Mouse (Mus musculus): ENCODE measurements around the gene Rps7. TPM values are rescaled to one million over a fixed set of nuclear protein-coding genes. Genes with fewer than 3 reads are reported as not detected.

The Rps7 gene
- 1,000 to 10,000 TPM; 1,531 to 2,541 (median 1,663) TPM for polyA plus RNA-seq (2017; shearing (Covaris generic))

GRCm38 (mm10) chr12:28635535-28636476 is at the start of gene Rps7:
TSS of gene Rps7 (minus strand) at chr12:28635953.
- ATAC-seq: peak; percentile 98

GRCm38 (mm10) chr12:28684674-28685073 is 48.9 kb upstream of the Rps7 start:
- no peak for ATAC-seq

- ATAC-seq: no peak
Measured at GRCm38 (mm10) chr12:28675925-28676209, 40.1 kb upstream of the Rps7 start.

GRCm38 (mm10) chr12:28675121-28675924 is 39.6 kb upstream of the Rps7 start, which contains the start of gene Adi1:
TSS of gene Adi1 (plus strand) at chr12:28675231.
- peak; percentile 82 for ATAC-seq

- no peak for ATAC-seq
Measured at GRCm38 (mm10) chr12:28674038-28674720, 38.4 kb upstream of the Rps7 start.

- no peak for ATAC-seq
Measured at GRCm38 (mm10) chr12:28667287-28667686, 31.5 kb upstream of the Rps7 start.

GRCm38 (mm10) chr12:28666734-28667133 is 31.0 kb upstream of the Rps7 start:
- no peak for ATAC-seq

- no peak for ATAC-seq
Measured at GRCm38 (mm10) chr12:28662628-28663027, 26.9 kb upstream of the Rps7 start.

GRCm38 (mm10) chr12:28649141-28650110 is 13.7 kb upstream of the Rps7 start, which contains the start of gene Rnaseh1:
TSS of gene Rnaseh1 (plus strand) at chr12:28649602.
- ATAC-seq: peak; percentile 98

- no peak for ATAC-seq
Measured at GRCm38 (mm10) chr12:28638778-28639177, 3.0 kb upstream of the Rps7 start.

GRCm38 (mm10) chr12:28636543-28636942 is 790 bp upstream of the Rps7 start:
- no peak for ATAC-seq

GRCm38 (mm10) chr12:28635058-28635534 is 657 bp downstream of the Rps7 start:
- ATAC-seq: peak; percentile 5

GRCm38 (mm10) chr12:28628436-28628835 is 7.3 kb downstream of the Rps7 start:
- no peak for ATAC-seq

- ATAC-seq: no peak
Measured at GRCm38 (mm10) chr12:28627092-28627491, 8.7 kb downstream of the Rps7 start.

GRCm38 (mm10) chr12:28625407-28625806 is 10.3 kb downstream of the Rps7 start:
- no peak for ATAC-seq

GRCm38 (mm10) chr12:28624251-28624650 is 11.5 kb downstream of the Rps7 start:
- no peak for ATAC-seq

- no peak for ATAC-seq
Measured at GRCm38 (mm10) chr12:28623195-28623594, 12.6 kb downstream of the Rps7 start, which contains the start of gene Colec11. TSS of gene Colec11 (minus strand) at chr12:28623377.

- no peak for ATAC-seq
Measured at GRCm38 (mm10) chr12:28622641-28623040, 13.1 kb downstream of the Rps7 start.

- no peak for ATAC-seq
Measured at GRCm38 (mm10) chr12:28622167-28622532, 13.6 kb downstream of the Rps7 start.

GRCm38 (mm10) chr12:28621451-28622166 is 14.1 kb downstream of the Rps7 start:
- ATAC-seq: no peak

- no peak for ATAC-seq
Measured at GRCm38 (mm10) chr12:28617297-28617696, 18.5 kb downstream of the Rps7 start.

Measured in inflammation-experienced regulatory T-cells, adult 6 months (primary cell).